Mouse (Mus musculus) spleen, embryonic (tissue): ENCODE data around the gene Atp1a1.

Experiments used
- CTCF ChIA-PET: fragments of 350-600 bp; sonication (Branson Sonifier 250); formaldehyde crosslinking; loops from one replicate; lab custom pipeline; 2022; lab: Charles Lee

Atp1a1 gene

GRCm38 (mm10) chr3:101560841-101561522 lies 43.5 kb downstream of the Atp1a1 start:
- CTCF ChIA-PET: no interaction called here

- CTCF ChIA-PET: no interaction called here
Measured at GRCm38 (mm10) chr3:101556712-101557111, 47.8 kb downstream of the Atp1a1 start.

DNA sequence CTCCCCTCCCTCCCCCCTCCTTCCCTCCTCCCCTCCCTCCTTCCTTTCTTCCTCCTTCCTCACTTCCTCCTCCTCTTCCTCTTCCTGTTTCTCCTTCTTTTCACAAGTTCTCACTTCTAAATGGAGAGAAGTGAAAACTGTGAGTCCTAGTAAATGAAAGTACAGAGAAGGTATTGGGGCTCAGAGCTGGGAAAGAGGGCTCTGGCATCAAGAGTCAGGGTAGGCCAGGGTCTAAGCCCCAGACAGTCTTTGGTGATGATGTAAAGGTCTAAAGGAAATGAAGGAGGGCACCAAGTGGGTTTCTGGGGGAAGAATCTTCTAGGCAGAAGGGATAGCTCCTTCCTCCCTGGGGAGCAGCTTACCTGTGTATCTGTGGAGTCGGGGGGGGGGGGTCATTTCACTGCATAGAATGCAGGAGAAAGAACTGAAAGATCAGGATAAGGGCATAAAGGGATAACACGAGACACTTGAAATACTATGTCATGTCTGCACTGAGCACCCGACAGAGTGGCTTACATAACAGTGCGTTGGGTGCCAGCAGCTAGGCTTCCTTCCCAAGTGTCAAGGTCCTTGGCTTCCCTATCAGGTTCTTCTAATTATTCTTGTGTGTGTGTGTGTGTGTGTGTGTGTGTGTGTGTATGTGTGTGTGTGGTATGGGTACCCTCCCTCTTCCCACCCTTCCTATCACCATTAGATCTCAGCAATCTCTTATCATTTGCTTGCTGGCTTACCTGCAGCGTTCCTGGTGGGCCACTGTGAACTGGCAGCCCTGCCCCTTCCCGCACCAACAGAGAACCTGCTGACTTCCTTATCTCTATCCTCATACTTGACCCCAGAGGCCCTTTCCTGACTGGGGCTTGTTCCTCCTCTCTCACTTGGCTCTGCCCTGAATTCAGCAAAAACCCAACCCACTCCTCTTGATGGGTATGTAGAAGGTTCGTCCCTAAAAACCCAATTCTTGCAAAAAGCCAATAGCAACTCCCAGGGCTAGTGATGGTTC lies 51.6 kb downstream of the Atp1a1 start:
- CTCF ChIA-PET: no interaction called here

DNA sequence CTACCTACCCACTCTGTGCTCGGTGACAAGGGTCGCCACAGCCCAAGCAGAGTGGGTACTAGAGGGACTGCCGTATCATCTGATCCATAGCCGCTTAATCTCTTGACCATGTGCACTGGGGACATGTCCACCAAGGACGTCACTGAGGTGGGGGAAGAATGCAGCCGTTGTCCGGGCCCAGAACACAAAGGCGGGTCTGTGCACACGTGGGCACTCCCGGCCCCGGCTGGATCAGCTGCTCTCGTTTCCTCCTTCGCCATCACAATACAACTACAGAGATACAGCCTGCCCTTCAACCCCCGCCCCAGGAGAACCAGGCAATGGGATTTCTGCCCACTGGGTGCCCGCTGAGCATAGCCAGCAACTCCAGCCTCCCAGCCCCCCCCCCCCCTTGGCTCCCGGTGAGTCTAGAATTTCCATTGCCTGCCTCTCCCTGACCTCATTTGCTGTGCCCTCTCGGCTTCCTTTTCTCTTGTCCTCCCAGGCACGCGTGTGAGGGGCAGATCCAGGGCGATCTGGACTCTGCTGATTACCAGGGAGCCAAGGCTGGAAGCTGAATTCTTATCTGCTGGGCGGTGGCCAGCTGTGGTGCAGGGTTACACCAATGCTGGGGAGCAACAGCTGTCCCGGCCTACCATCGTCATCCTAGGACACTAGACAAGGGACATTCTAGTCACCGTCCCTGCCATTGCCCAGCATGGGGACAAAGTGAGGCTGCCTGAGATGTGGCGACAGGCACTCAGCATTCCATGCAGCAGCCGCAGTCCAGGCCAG lies 52.8 kb downstream of the Atp1a1 start:
- CTCF ChIA-PET: no interaction called here

DNA sequence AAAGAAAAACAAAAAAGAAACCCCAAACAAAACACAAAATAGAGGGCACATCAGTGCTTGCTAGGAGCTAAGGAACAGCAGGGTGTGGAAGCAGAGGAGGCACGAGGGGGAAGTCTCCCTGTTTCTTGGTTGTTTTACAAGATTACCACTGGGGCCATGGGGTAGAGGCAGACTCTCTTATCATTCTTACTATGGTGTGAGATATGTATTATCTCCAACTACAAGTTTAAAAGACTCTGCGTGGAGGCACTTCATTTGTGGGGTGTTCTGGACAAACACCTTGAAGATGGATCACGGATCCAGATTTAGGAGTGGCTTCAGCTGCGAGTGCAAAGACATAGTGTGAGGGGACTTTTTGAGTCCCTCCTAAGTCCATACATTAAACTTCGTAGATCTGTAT lies 54.7 kb downstream of the Atp1a1 start:
- CTCF ChIA-PET: no interaction called here

DNA sequence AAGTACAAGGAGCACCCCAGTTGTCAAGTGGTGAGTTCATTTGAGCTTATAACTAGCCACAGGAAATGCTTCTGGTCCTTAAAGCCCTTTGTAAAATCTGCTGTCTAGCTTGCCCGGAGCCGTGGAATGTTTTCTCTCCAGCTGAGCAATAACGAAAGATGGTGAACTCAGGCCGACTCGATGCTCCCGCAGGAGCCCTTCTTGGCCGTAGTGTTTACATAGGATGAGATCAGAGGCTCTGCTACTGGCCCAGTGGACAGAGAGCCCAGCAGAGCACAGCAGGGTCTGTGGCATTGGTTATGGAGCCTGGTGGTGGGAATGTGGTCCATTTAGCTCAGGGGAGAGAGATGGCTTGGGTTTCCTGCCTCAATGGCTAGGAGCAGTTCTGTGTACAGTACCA lies 60.4 kb downstream of the Atp1a1 start:
- CTCF ChIA-PET: no interaction called here

GRCm38 (mm10) chr3:101541571-101541970 lies 62.9 kb downstream of the Atp1a1 start:
- CTCF ChIA-PET: no interaction called here

DNA sequence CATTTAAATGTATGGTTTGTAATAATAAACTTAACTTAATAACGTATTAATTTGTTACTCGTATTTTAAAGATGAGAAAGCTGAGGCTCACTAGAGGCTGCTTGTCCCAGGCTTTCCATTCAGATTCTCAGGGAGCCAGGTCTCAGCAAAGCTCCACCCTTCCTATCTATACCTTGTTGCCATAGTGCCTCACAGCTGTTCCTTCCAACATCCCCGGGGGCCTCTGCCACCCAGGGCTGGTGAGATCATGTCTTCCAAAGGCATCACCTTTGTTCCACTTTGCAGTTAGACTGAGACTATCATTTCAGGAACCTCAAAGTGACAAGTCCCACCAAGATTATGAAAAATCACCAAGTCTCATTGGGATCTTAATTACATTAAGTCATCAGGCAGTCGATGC lies 63.9 kb downstream of the Atp1a1 start:
- CTCF ChIA-PET: no interaction called here

DNA sequence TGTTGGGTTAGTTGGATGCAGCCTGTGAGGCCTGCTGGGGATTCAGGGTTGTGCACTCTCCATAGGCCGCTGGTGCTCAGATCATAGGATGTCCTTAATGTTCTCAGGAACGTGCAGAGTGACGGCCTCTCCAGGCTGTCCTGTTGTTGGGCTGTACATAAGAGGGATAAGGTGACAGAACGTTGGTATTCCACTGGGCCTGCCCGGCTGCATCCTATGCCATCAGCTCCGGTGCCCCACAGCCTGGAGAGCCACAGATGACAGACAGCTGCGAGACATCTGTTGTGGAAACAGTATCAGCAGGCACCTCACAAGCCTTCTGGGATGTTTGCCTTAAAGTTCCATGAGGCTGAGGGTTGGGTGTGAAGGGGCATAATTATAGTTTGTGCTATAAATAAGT lies 68.2 kb downstream of the Atp1a1 start:
- CTCF ChIA-PET: no interaction called here

GRCm38 (mm10) chr3:101534311-101534710 lies 70.2 kb downstream of the Atp1a1 start:
- CTCF ChIA-PET: no interaction called here

DNA sequence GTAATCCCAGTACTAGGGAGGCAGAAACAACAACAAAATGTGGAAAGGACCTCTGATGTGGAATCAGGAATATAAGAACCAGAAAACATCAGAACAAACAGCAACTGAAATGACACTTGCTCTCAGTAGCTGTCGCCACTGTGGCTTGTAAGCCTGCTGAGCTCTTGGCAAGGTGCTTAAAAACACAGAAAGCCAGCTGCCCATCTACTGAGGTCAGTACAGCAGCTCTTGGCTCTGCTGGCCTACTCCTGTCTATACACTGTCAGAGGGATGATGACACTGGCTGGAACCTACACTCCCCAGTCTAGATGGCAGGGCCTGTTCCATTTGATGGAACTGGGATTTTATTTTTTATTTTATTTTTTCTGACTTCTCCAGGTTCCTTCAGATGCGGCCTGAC lies 71.1 kb downstream of the Atp1a1 start:
- CTCF ChIA-PET: no interaction called here

DNA sequence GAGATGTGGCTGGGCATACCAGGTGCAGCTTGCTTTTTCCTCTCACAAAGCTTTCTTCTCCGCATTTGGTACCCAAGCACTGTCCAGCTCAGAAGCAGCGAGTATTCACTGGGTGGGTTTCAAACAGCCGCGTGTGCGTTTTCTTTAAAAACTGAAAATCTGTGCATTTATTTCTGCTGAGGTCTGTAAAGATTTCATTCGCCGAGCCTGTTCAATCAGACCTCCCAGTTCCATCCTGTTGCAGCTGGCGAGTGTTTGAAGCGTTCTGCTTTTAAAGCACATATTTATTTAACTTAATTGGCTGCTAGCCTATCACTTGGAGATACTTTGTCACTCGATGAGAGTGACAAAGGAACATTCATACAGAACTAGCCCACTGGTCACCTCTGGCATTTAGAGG lies 73.6 kb downstream of the Atp1a1 start:
- CTCF ChIA-PET: no interaction called here

DNA sequence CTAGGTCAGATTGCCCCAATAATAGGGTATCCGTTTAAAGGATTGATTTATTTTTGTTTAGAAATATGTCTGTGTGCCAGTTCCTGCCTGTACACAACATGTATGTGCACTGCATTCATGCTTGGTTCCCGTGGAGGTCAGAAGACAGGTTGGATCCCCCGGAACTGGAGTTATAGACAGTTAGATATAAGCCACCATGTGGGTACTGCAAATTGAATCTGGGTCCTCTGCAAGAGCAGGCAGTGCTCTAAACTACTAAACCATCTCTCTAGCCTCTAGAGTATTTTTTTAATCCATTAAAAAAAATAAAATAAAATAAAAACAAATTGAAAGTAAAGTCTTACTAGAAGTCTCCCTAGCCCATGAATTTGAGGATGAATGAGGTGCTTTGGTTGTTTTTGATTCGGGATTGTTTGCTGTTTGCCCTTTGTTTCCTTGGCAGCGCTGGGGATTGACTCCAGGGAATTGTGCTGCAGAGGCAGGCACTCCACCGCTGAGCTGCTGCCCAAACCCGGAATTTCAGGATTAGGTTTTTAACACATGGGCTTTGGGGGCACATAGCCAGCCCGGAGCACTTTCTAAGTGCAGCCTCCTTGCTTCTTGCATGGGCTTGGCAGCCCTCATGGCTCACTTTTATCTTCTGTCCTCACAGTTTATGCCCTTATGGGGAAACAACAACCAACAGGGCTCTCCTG lies 75.4 kb downstream of the Atp1a1 start:
- CTCF ChIA-PET: no interaction called here

DNA sequence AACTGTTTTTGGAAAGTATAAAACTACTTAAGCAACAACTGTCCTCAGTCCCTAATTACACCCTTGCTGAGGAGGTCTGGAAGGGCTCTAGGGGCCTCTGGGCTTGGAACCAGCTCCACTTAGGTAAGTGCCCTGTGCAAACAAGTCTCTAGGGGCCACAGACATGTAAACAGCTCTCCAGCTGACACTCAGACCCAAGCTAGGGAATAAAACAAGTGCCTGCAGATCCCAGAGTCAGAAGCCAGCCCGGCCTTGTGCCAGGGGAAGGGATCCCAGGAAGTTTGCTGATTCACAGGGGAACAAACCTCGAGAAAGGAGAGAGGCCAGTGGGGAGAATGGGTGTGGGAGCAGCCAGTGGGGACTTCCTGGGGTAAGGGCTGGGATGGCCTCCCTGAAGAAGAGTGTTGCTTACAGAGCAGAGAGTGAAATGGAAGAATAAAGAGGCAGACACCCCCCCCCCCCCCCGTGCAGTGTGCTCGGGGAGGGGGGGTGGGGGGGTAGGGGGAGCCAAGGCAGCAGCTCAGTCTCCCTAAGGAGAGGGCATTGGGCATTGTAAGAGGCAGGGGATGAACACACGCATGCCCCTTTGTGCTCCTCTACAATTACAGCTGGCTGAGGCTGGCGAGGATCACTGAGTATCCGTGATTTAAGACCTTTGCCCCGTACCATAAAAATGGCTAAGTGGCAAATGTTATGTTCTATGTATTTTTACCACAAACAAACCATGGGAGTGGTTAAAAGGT lies 76.2 kb downstream of the Atp1a1 start:
- CTCF ChIA-PET: no interaction called here

GRCm38 (mm10) chr3:101526603-101527002 lies 77.9 kb downstream of the Atp1a1 start:
- CTCF ChIA-PET: no interaction called here
